In the genomic region with DNA sequence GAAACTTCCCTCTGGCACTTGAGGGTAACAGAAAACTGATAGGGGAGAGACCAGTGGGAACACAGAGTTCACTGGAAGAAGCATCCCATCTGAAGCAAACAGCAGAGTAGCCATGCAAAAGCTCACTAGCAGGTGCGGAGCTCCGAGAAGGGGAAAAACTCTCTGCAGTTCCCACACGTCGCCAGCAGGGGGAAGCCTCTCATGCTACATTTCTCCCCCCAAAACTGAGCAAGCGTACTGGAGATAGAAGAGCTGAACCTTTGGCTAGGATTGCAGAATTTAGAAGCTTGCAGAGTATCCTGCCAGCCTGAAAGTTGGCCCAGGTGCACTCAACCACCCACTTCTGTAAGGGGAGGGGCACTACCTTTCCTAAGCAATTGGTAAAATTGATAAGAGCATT, we compare ENCODE assay signal across 8 mouse cellular contexts. TPM values are rescaled to one million over a fixed set of nuclear protein-coding genes. Genes with fewer than 3 reads are reported as not detected.
DNase-seq lines count a peak whose midpoint lies in the region; ATAC-seq and TF ChIP-seq lines count a peak whose summit lies in the region.

No protein-coding gene starts in this region.

- H3K4me3 ChIP-seq in forebrain, embryonic 10.5 days, result no peak overlapping the region
- H3K4me3 ChIP-seq in forebrain, embryonic 12.5 days (replicated peaks), result no peak overlapping the region
- H3K4me3 ChIP-seq in forebrain, postnatal 0 days (ENCODE audit: low read depth, low read length), result no peak overlapping the region

- H3K4me1 ChIP-seq in forebrain, embryonic 10.5 days, result peaks cover 25% of the 10 kb centered on the region
- peaks cover 15% of the 10 kb centered on the region for H3K4me1 ChIP-seq in forebrain, embryonic 12.5 days
- H3K4me1 ChIP-seq in forebrain, postnatal 0 days (ENCODE audit: insufficient read depth), result no peaks in the 10 kb centered on the region

- no peak for ATAC-seq in forebrain, embryonic 12.5 days (ENCODE audit: low FRiP score)
- ATAC-seq in forebrain, postnatal 0 days, result peak; percentile 21; the same call in 1 of the 2 replicates
- peak; percentile 67 to 72 for ATAC-seq in hematopoietic stem cell, adult 5-6 weeks (replicated peaks in 1 of 2; ENCODE audit: insufficient read depth in 1 of 2, low FRiP score in 2 of 2, low TSS enrichment in 1 of 2, low read depth in 1 of 2, poor library complexity in 2 of 2, severe bottlenecking in 2 of 2)
- peak; percentile 93 for ATAC-seq in megakaryocyte progenitor cell, adult 5-6 weeks (replicated peaks; ENCODE audit: poor library complexity)

- H3K27me3 ChIP-seq in forebrain, embryonic 10.5 days (ENCODE audit: poor library complexity, severe bottlenecking), result peaks cover 35% of the 10 kb centered on the region
- H3K27me3 ChIP-seq in forebrain, embryonic 12.5 days, result peaks cover 4% of the 10 kb centered on the region; the same call in 1 of the 2 replicates
- no peaks in the 10 kb centered on the region for H3K27me3 ChIP-seq in forebrain, postnatal 0 days (ENCODE audit: insufficient read depth, low read length)

- TF ChIP-seq CTCF in forebrain, postnatal 0 days (IDR thresholded peaks at IDR 0.05; ENCODE audit: low read depth), result peak; percentile 82

- H3K9ac ChIP-seq in forebrain, embryonic 12.5 days, result no peak overlapping the region
- no peak overlapping the region for H3K9ac ChIP-seq in forebrain, postnatal 0 days

- 12% methylated on average over 5 of the region's 5 CpGs for WGBS in forebrain, embryonic 10.5 days
- WGBS in forebrain, embryonic 12.5 days, result 17% methylated on average over 5 of the region's 5 CpGs
- 15% methylated on average over 5 of the region's 5 CpGs for WGBS in forebrain, postnatal 0 days

- H3K36me3 ChIP-seq in forebrain, embryonic 10.5 days (replicated peaks), result no peaks in the 10 kb centered on the region
- no peaks in the 10 kb centered on the region for H3K36me3 ChIP-seq in forebrain, embryonic 12.5 days (replicated peaks)
- no peaks in the 10 kb centered on the region for H3K36me3 ChIP-seq in forebrain, postnatal 0 days (ENCODE audit: insufficient read depth)

- no peak overlapping the region for H3K27ac ChIP-seq in forebrain, embryonic 10.5 days
- no peak overlapping the region for H3K27ac ChIP-seq in forebrain, embryonic 12.5 days
- H3K27ac ChIP-seq in forebrain, postnatal 0 days (ENCODE audit: low read depth, low read length), result no peak overlapping the region

- no peak overlapping the region for H3K4me2 ChIP-seq in forebrain, embryonic 12.5 days
- H3K4me2 ChIP-seq in forebrain, postnatal 0 days (ENCODE audit: low read depth), result no peak overlapping the region

- H3K9me3 ChIP-seq in forebrain, embryonic 10.5 days, result no peaks in the 10 kb centered on the region
- H3K9me3 ChIP-seq in forebrain, embryonic 12.5 days, result no peaks in the 10 kb centered on the region
- no peaks in the 10 kb centered on the region for H3K9me3 ChIP-seq in forebrain, postnatal 0 days (ENCODE audit: low read length)

- peak; percentile 64 for DNase-seq in forebrain, embryonic 10.5 days (ENCODE audit: extremely low spot score, low spot score)
- peak; percentile 3 for DNase-seq in c-Kit-negative CD71-positive TER-119-positive erythroid progenitor cells, embryonic 14.5 days (ENCODE audit: low read depth, low spot score)
- DNase-seq in forebrain, postnatal 0 days, result peak; percentile 85
- DNase-seq in layer of hippocampus, postnatal 25 days (ENCODE audit: extremely low spot score in 1 of 2, low spot score in 1 of 2), result peak; percentile 44 to 76
- DNase-seq in spleen, postnatal 36 days (ENCODE audit: low spot score in 2 of 2), result peak; percentile 36 to 38

RNA-seq across cellular contexts. Expression of a gene that starts 14.7 kb away (rescaled TPM):
- 4.7 and 5.3 TPM in 2 replicates for polyA plus RNA-seq in forebrain, embryonic 10.5 days (2016; fragmentation: Nextera tagmentation; extraction: Ambion mirVana)
- polyA plus RNA-seq in forebrain, embryonic 12.5 days (2016; fragmentation: Nextera tagmentation; extraction: Ambion mirVana), result 5.3 and 5.9 TPM in 2 replicates
- total RNA-seq in forebrain, postnatal 0 days (2014; rRNA removed), result 6.0 and 8.0 TPM in 2 replicates
- 1.7 and 2.3 TPM in 2 replicates for polyA plus RNA-seq in forebrain, postnatal 0 days (2015; fragmentation: Nextera tagmentation; extraction: Ambion mirVana)
- total RNA-seq in hematopoietic stem cell, adult 5-6 weeks (2017), result 1.1 and 1.3 TPM in 2 replicates
- 10 to 100 TPM in 1 of 2 experiments, 1 to 10 TPM in 1; 9.6 to 16.7 TPM for total RNA-seq in layer of hippocampus, postnatal 25 days (2021)
- 0.76 and 0.99 TPM in 2 replicates for total RNA-seq in megakaryocyte progenitor cell, adult 5-6 weeks (2015)
- 0.75 and 1.7 TPM in 2 replicates for total RNA-seq in megakaryocyte progenitor cell, adult 5-6 weeks (2017)

Comparison
In these comparisons a context has a peak if more than half of its experiments do, and no peak if none do; other contexts are left out.
1. DNase-seq: peak in every context shown above with its lines; median percentile 85 in forebrain, postnatal 0 days; 64 in forebrain, embryonic 10.5 days; 60 in layer of hippocampus, postnatal 25 days; 37 in spleen, postnatal 36 days; 3 in c-Kit-negative CD71-positive TER-119-positive erythroid progenitor cells, embryonic 14.5 days.